Mouse (Mus musculus): ENCODE data around the gene Gm48552.

GRCm38 (mm10) chr10:81410350-81410749 lies 21.5 kb downstream of the Gm48552 start:
- TF ChIP-seq CTCF (IDR thresholded peaks at IDR 0.05; ENCODE audit: control insufficient read depth, insufficient read depth, low read length) (no peak), POLR2A (IDR thresholded peaks at IDR 0.05; ENCODE audit: borderline replicate concordance, control insufficient read depth, low read depth, low read length) (no peak)

All from bone marrow, adult 2 months (tissue).